Mouse (Mus musculus): ENCODE measurements around the gene Pla2g6. TPM values are rescaled to one million over a fixed set of nuclear protein-coding genes. Genes with fewer than 3 reads are reported as not detected.
A peak's percentile ranks its signal among the peaks of the same experiment; 100 is the strongest.

Gene Pla2g6
- polyA plus RNA-seq, 1 experiment = 31.8 TPM

- DNase-seq (ENCODE audit: extremely low spot score in 1 of 2, low spot score in 1 of 2) = no peak
Measured at GRCm38 (mm10) chr15:79323791-79324155, 4.4 kb downstream of the Pla2g6 start.

- DNase-seq (ENCODE audit: extremely low spot score in 1 of 2, low spot score in 1 of 2) = peak in 1 of 2 experiments; percentile 7
Measured at GRCm38 (mm10) chr15:79322991-79323790, 5.0 kb downstream of the Pla2g6 start.

GRCm38 (mm10) chr15:79322281-79322990 lies 5.8 kb downstream of the Pla2g6 start:
- no peak for DNase-seq (ENCODE audit: extremely low spot score in 1 of 2, low spot score in 1 of 2)

- DNase-seq (ENCODE audit: extremely low spot score in 1 of 2, low spot score in 1 of 2) = no peak
Measured at GRCm38 (mm10) chr15:79321733-79322190, 6.4 kb downstream of the Pla2g6 start.

GRCm38 (mm10) chr15:79313848-79314369 lies 14.3 kb downstream of the Pla2g6 start:
- no peak for DNase-seq (ENCODE audit: extremely low spot score in 1 of 2, low spot score in 1 of 2)

GRCm38 (mm10) chr15:79307861-79308260 lies 20.3 kb downstream of the Pla2g6 start:
- no peak for DNase-seq (ENCODE audit: extremely low spot score in 1 of 2, low spot score in 1 of 2)

- DNase-seq (ENCODE audit: extremely low spot score in 1 of 2, low spot score in 1 of 2) = no peak
Measured at GRCm38 (mm10) chr15:79306043-79306637, 22.1 kb downstream of the Pla2g6 start.

DNA sequence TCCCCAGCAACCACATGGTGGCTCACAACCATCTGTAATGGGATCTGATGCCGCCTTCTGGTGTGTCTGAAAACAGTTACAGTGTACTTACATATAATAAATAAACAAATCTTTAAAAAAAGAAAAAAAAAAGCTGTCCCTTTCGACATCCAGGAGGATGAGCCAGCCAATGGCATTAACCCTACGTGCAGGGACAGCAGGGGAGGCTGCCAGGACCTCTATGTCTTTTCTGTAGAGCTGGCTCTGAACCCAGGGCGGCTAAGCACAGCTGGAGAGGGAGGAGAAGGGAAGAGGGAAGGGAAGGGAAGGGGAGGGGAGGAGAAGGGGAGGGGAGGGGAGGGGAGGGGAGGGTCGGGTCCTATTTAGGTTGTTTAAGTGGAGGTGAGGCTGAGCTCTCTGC lies 23.4 kb downstream of the Pla2g6 start:
- DNase-seq (ENCODE audit: extremely low spot score in 1 of 2, low spot score in 1 of 2) = no peak

GRCm38 (mm10) chr15:79303725-79304124 lies 24.5 kb downstream of the Pla2g6 start:
- DNase-seq (ENCODE audit: extremely low spot score in 1 of 2, low spot score in 1 of 2) = peak in 1 of 2 experiments; percentile 19

DNA sequence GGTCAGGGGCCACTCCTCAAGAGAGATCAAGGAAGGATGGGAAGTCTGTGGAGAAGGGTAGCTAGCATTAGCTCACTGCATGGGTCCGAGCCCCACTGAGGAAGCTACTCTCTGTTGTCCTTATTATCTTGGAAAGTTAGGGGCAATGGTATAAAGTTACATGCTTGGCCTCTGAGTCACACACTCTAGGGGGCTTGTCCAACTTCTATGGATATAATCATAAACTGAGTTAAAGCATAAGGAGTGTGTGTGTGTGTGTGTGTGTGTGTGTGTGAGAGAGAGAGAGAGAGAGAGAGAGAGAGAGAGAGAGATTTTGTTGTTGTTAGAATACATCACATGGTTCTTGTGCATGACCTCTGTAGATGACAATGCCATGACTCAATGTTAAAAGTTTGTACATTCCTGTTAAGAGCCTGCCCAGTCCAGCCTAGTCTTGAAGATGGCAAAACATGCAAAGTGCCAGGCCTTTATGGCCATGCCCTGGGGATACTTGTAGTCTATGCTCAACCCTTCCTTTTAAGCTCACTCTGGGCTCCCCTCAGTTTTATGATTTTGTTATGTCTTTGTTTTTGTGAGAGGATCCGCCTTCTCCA lies 28.5 kb downstream of the Pla2g6 start:
- DNase-seq (ENCODE audit: extremely low spot score in 1 of 2, low spot score in 1 of 2) = no peak

DNA sequence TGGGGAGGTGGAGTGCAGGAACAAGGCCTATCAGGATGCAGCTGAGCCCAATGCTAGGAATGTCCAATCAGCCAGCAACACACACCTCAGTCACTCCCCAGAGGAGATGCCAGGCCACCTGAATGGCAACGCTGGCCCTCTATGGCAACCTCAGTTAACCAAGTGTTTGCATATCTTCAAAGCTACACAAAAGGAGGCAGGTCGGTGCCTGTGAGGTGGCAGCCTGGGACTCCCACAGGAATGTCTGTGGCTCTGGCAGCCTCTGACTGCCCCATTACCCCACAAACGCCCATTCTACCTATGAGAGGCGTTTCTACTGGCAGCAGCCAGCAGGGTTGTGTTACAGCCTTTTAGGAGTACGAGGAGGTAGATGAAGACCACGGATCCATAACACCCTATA lies 29.6 kb downstream of the Pla2g6 start:
- DNase-seq (ENCODE audit: extremely low spot score in 1 of 2, low spot score in 1 of 2) = no peak

DNA sequence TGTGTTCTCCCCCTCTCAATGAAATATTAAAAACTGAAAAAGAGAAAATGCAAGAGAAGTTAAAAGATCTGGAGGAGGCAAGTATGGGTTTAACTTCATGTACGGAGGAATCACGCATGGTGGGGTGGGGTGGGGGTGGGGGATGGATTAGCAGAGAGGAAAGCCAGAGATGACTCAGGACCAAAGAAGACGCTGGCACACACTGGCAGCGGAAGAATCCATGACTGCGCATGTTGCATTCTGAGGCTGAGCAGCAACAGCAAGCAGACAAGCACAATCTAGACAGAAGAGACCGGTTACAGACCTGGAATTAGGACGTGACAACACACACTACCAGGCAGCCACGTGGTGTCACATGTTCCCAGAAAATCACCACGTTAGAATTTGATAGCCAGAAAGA lies 35.4 kb downstream of the Pla2g6 start:
- DNase-seq (ENCODE audit: extremely low spot score in 1 of 2, low spot score in 1 of 2) = peak in 1 of 2 experiments; percentile 23

GRCm38 (mm10) chr15:79290340-79290739 lies 37.9 kb downstream of the Pla2g6 start:
- no peak for DNase-seq (ENCODE audit: extremely low spot score in 1 of 2, low spot score in 1 of 2)

DNA sequence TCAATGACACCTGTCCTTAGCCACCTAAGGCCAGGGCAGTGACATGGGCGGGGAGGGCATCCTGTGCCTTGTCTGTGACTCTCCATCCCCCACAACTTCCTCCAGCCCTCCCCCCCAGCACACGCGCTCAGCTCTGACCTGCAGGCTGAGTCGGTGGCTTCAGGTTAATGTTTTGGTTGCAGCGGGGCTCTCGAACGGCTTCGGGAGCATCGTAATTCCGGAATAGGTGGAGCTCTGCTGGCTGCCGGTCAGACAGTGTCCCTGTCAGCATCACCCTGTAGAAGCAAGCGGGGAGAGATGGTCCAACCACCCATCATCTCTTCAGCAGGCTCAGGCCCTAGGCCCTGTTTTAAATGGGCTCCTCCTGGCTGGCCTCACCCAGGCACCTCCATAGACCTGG lies 38.7 kb downstream of the Pla2g6 start:
- no peak for DNase-seq (ENCODE audit: extremely low spot score in 1 of 2, low spot score in 1 of 2)

- DNase-seq (ENCODE audit: extremely low spot score in 1 of 2, low spot score in 1 of 2) = no peak
Measured at GRCm38 (mm10) chr15:79288387-79288786, 39.8 kb downstream of the Pla2g6 start.

- no peak for DNase-seq (ENCODE audit: extremely low spot score in 1 of 2, low spot score in 1 of 2)
Measured at GRCm38 (mm10) chr15:79287091-79287490, 41.1 kb downstream of the Pla2g6 start.

DNA sequence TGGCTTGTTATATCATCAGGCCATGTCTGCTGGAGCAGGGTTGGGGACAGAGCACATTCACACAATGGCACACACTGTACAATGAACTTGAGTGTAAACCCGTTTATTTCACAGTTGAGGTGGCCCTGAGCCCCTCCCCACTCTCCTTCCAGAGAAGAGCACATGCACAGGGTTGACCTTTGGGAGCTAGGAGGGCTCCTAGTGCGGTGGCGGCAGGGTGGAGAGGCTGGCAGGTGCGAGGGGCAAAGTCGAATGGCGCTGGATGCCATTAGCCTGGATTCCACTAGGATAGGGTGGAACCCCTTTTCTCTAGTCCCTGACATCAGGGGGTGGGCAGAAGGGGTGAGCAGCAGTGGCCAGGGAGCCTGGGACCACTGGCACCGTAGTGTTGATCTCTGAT lies 42.0 kb downstream of the Pla2g6 start:
- no peak for DNase-seq (ENCODE audit: extremely low spot score in 1 of 2, low spot score in 1 of 2)

GRCm38 (mm10) chr15:79285399-79285798 lies 42.8 kb downstream of the Pla2g6 start, which contains the start of gene Baiap2l2:
Gene Baiap2l2, minus strand, starts transcription at chr15:79285537.
- no peak for DNase-seq (ENCODE audit: extremely low spot score in 1 of 2, low spot score in 1 of 2)

GRCm38 (mm10) chr15:79283371-79283770 lies 44.8 kb downstream of the Pla2g6 start:
- DNase-seq (ENCODE audit: extremely low spot score in 1 of 2, low spot score in 1 of 2) = no peak

DNA sequence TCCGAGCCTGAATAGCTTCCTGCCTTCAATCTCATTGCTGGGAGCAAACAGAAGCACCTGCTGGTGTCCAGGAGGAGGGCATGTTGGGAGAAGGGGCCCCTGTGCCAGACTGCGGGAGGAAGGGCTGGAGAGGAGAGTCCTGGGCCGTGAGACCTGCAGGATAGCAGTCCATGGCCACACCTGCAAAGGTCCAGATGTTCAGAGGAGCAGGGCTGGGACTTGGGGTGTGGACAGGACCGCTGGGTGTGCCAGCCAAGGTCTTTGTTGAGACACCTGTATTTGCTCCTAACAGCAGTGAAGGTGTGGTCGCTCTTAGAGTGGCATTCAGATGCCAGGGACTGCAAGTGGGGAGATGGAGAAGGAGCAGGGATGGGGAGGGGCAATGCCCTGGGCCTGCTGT lies 45.8 kb downstream of the Pla2g6 start:
- DNase-seq (ENCODE audit: extremely low spot score in 1 of 2, low spot score in 1 of 2) = no peak

- DNase-seq (ENCODE audit: extremely low spot score in 1 of 2, low spot score in 1 of 2) = no peak
Measured at GRCm38 (mm10) chr15:79281389-79281788, 46.8 kb downstream of the Pla2g6 start.

Data from frontal cortex, adult 2 months (tissue).